Mouse (Mus musculus) spleen, adult 2 months (tissue): Measurements from ENCODE around the gene Gfm2.

Source experiments
- CTCF ChIP-seq: fragments of 200-500 bp; IDR thresholded peaks from 2 replicates; pipeline ENCODE4 v1.5.1; 2011; ENCODE audit warnings: mild to moderate bottlenecking, inconsistent platforms; ENCODE audit not compliant: insufficient read depth, insufficient read length, insufficient replicate concordance; ENCODE audit errors: extremely low read depth
- POLR2A ChIP-seq: fragments of 200-500 bp; IDR thresholded peaks from 2 replicates; pipeline ENCODE4 v1.6.1; 2011; ENCODE audit warnings: low read depth, low read length, inconsistent platforms

DNA sequence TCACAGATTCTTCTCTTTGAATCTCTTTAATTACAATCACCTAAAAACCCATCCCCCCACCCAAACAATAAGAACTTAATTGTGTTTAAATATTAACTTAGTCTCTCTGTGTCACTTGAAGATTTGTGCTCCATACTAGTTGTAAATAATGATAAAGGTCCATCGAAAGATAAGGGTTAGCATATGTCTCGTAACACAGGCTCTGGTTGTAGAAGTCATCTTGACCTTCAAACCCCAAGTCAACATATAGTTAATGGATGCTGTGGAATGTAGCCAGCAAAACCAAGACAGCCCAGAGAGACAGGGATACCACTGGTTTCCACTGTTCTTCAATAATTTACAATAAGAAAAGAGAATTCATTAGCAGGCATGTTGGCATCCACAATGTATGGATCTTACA is 46.4 kb downstream of the Gfm2 start:
- TF ChIP-seq POLR2A (no peak), CTCF (no peak)
